Mouse (Mus musculus): ENCODE data around the gene Snrpf.

Snrpf gene

DNA sequence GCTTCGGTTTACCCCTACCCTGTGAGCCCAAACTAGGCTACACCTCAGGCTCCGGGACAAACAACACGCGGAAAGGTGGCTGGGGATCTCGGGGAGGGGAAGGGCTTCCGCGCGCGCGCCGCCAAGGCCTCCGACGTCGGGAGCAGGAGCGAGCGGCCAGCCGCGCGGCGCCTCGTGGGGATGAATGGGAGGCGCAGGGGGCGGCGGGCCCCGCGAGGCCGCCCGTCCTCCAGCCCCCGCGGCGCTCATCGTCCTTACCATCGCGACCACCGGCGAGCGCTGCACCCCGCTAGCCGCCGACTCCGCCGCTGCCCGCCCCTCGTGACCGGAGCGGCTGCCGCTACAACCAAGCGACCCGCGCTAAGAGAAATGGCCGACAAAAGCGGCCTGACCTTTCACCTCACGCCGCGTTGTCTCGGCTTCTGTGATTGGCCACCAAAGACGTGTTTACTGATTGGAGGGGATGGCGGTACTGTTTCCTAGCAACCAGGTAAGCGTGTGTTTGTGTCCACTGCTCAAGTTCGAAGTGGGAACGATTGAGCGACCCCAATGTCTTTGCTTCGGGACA, at the start of gene Snrpf:
Gene Snrpf, minus strand, starts transcription at position 426 of the 568 bp plus-strand sequence.
- DNase-seq (ENCODE audit: low read depth, low spot score): peak; percentile 96

GRCm38 (mm10) chr10:93635941-93636340, 46.4 kb upstream of the Snrpf start:
- DNase-seq (ENCODE audit: low read depth, low spot score): no peak

- no peak for DNase-seq (ENCODE audit: low read depth, low spot score)
Observed at GRCm38 (mm10) chr10:93633971-93634370, 44.5 kb upstream of the Snrpf start.

- DNase-seq (ENCODE audit: low read depth, low spot score): no peak
Observed at GRCm38 (mm10) chr10:93633563-93633962, 44.1 kb upstream of the Snrpf start.

GRCm38 (mm10) chr10:93632086-93632485, 42.6 kb upstream of the Snrpf start:
- DNase-seq (ENCODE audit: low read depth, low spot score): no peak

- no peak for DNase-seq (ENCODE audit: low read depth, low spot score)
Observed at GRCm38 (mm10) chr10:93630310-93630709, 40.8 kb upstream of the Snrpf start.

- DNase-seq (ENCODE audit: low read depth, low spot score): no peak
Observed at GRCm38 (mm10) chr10:93624151-93624550, 34.6 kb upstream of the Snrpf start.

DNA sequence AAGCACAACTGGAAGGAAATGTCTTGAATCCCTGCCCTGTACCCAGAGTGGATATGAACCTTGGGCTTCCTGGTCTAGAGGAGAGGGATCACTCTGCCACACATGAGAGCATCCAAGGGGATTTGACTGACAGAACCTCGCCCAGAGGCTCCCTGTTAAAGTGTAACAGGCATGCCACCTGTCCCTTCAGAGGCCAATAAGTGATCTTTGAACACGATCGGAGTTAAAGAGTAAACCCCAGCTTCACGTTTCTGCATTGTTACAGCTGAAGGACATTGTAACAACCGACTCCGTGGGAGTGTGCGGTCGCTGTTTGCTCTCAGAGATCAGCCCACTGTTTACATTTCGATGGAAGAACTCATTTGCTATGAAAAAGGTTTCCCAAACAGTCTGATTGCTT, 34.2 kb upstream of the Snrpf start:
- no peak for DNase-seq (ENCODE audit: low read depth, low spot score)

- DNase-seq (ENCODE audit: low read depth, low spot score): no peak
Observed at GRCm38 (mm10) chr10:93620438-93621179, 31.1 kb upstream of the Snrpf start.

- DNase-seq (ENCODE audit: low read depth, low spot score): no peak
Observed at GRCm38 (mm10) chr10:93614850-93615249, 25.3 kb upstream of the Snrpf start.

DNA sequence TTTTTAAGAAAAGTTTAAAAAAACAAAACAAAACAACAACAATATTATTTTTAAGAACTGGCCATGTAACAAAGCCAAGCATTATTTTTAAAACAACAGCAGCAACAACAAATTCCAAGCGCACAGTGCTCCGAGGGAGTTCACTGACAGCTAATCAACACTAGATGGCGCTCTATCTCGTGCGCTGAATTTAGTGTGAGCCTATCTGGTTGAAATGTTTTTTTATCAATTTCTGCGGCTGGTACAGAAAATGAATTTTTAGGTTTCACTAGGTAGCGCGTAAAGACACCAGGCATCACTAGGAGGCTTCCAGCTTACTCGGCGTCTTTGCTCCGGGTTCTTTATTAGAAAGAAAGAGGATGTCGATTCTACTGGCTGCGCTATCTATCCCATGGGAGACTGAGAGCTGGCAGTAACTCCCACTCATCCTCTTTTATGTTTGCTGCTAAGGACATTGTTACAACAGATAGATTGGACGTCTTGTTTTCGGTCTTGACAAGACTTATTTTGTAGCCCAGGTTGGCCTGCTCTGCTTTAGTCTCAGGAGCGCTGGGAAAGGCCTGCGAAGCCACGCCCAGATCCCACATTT, 22.0 kb upstream of the Snrpf start:
- peak; percentile 51 for DNase-seq (ENCODE audit: low read depth, low spot score)

- no peak for DNase-seq (ENCODE audit: low read depth, low spot score)
Observed at GRCm38 (mm10) chr10:93610896-93611295, 21.4 kb upstream of the Snrpf start.

- DNase-seq (ENCODE audit: low read depth, low spot score): no peak
Observed at GRCm38 (mm10) chr10:93609236-93609635, 19.7 kb upstream of the Snrpf start.

GRCm38 (mm10) chr10:93608051-93608450, 18.5 kb upstream of the Snrpf start:
- DNase-seq (ENCODE audit: low read depth, low spot score): no peak

- DNase-seq (ENCODE audit: low read depth, low spot score): no peak
Observed at GRCm38 (mm10) chr10:93606326-93606725, 16.8 kb upstream of the Snrpf start.

DNA sequence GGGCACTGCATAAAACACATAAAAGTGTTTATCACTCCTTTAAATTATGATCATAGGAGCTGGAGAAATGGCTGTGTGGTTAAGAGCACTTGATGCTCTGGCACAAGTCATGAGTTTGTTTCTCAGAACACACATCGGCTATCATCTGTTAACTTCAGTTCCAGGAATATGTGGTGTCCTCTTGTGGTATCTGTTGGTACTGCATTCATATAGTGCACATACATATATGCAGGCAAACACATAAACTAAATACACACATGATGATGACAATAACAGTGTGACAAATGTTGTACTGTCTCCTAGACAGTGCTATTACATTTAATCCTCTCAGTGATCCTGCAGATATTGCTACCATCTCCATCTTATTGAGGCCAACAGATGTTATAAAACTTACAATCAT, 13.8 kb upstream of the Snrpf start:
- no peak for DNase-seq (ENCODE audit: low read depth, low spot score)

DNA sequence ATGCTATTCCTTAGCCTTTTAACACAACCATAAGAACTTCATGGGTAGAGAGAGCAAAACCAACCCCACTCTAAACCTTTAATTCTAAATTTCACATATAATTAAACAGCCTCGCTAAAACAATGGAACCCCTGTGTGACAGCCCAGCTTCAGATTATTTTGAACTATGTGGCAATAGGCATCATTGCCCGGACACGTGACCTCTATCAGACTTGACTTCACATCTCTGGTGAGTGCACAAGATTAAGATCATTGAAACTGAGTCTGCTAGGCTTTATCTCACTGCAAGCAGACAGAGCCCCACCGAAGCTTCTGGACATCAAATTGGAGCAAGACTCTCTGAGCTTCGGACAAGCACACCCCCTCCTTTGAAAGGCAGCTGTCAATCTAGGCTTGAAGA, 12.8 kb upstream of the Snrpf start:
- no peak for DNase-seq (ENCODE audit: low read depth, low spot score)

GRCm38 (mm10) chr10:93596641-93597040, 7.1 kb upstream of the Snrpf start:
- DNase-seq (ENCODE audit: low read depth, low spot score): no peak

DNA sequence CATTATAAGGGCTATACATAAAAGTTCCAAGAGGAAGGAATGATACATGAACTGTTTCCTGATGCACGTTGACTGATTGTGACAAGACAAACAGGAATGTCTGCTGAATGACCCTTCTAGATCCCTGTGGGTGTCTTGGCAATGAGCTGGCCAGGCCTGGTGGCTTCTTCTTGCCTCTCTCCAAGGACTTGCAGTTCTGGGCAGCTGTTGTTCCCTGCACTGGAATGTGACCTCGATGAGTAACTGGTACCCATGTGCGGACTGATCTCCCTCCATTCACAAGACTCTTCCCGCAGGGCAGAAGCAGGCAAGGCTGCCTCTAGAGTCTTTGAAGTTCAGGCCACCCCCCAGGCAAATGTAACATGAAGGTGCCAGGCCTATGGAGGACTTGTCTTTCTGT, 6.3 kb upstream of the Snrpf start:
- DNase-seq (ENCODE audit: low read depth, low spot score): no peak

GRCm38 (mm10) chr10:93594022-93594482, 4.5 kb upstream of the Snrpf start:
- DNase-seq (ENCODE audit: low read depth, low spot score): peak; percentile 54

DNA sequence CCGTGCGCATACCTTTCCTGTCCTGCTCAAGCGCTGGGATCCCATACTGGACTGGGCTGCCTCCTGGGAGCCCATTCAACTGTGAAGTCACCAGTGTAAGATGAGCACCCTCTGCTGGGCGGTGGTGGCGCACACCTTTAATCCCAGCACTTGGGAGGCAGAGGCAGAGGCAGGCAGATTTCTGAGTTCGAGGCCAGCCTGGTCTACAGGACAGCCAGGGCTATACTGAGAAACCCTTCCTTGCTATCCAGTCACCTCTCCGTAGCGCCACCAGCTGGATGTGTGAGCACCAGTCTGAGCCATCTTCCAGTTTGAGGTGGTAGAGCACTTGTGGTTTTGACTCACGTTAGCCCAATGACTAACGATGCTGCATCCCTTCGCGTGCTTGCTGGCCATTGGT, 3.0 kb upstream of the Snrpf start:
- no peak for DNase-seq (ENCODE audit: low read depth, low spot score)

DNA sequence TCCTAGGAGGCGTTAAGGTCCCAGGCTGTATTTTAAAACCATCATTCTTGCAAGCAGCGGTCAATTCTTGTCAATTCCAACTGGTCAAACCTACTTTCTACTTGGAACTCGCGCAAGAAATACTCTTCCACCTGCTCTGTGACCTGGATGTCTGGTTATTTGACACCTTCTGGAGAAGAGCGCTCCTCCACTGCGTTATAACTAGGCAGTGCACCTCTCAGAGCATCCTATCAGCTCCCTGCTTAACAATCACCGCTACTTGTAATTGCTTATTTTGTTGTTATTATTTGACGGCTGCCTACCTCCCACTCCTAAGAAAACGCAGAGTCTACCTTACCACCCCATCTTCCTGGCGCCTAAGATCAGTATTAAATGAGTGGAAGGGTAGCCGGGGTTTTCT, 710 bp downstream of the Snrpf start:
- DNase-seq (ENCODE audit: low read depth, low spot score): no peak

DNA sequence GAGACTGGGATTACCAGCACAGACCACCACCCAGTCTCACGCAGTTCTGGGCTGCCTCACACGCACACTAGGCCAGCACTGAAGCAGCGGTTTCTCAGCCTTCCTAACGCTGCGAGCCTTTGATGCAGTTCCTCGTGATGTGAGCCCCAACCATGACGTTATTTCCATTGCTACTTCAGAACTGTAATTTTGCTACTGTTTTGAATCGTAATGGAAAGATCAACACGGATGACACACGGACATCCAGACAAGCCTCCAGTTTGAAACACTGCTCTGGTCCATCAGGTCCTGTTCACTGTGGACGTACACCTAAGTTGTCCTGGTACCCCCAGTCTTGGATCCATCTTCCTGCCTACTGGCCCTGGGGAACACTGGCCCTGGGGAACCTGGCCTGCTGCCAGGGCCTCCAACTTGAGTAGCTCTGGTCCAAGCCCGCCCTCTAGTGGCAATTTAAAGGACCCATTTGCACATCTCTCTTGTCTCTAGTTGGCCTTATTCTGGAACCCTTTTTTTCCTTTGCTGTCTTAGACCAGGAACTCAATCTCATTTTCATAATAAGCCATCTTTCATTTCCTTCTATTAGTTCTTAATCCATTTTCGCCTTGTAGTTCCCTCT, 12.1 kb downstream of the Snrpf start:
- DNase-seq (ENCODE audit: low read depth, low spot score): peak; percentile 66
